Mouse (Mus musculus) liver, postnatal 0 days (tissue): Measurements from ENCODE around the gene Gm10961. TPM values are rescaled to one million over a fixed set of nuclear protein-coding genes. Genes with fewer than 3 reads are reported as not detected.

Source experiments
- ATAC-seq: fragments of 200-750 bp; cut with Nextera tagmentation; 2 replicates; pipeline ENCODE4 v1.8.0; 2017; ENCODE audit warnings: mild to moderate bottlenecking, moderate library complexity
- DNase-seq: peaks from one replicate; pipeline ENCODE4 v3.0.0-alpha.2; 2016
- H3K27ac ChIP-seq: fragments of 300-500 bp; sonication (generic); 2 replicates; pipeline ENCODE4 v1.5.1; 2014; ENCODE audit warnings: antibody characterized with exemption, moderate library complexity, mild to moderate bottlenecking, low read depth
- H3K27me3 ChIP-seq: fragments of 300-500 bp; sonication (generic); 2 replicates; pipeline ENCODE4 v1.6.1; 2014; ENCODE audit warnings: low read length, control low read depth, mixed read lengths; ENCODE audit not compliant: insufficient read depth
- H3K36me3 ChIP-seq: fragments of 300-500 bp; sonication (generic); replicated peaks from 2 replicates; pipeline ENCODE4 v1.6.1; 2014; ENCODE audit warnings: mild to moderate bottlenecking, control low read depth, low read length, moderate library complexity, mixed read lengths; ENCODE audit not compliant: insufficient read depth
- H3K4me1 ChIP-seq: fragments of 300-500 bp; sonication (generic); 2 replicates; pipeline ENCODE4 v1.6.1; 2014; ENCODE audit warnings: antibody characterized with exemption, mild to moderate bottlenecking, control low read depth; ENCODE audit not compliant: insufficient read depth
- H3K4me2 ChIP-seq: fragments of 300-500 bp; sonication (generic); 2 replicates; pipeline ENCODE4 v1.6.1; 2014; ENCODE audit warnings: low read depth, mild to moderate bottlenecking, low read length, moderate library complexity, mixed read lengths
- H3K4me3 ChIP-seq: fragments of 300-500 bp; sonication (generic); 2 replicates; pipeline ENCODE4 v1.5.1; 2014; ENCODE audit warnings: low read depth, low read length
- H3K9ac ChIP-seq: fragments of 300-500 bp; sonication (generic); replicated peaks from 2 replicates; pipeline ENCODE4 v1.6.1; 2014; ENCODE audit warnings: mild to moderate bottlenecking, moderate library complexity
- H3K9me3 ChIP-seq: fragments of 300-500 bp; sonication (generic); 2 replicates; pipeline ENCODE4 v1.6.1; 2016; ENCODE audit warnings: mild to moderate bottlenecking, control low read depth, low read length, mixed read lengths
- CTCF ChIP-seq: sonication (generic); IDR thresholded peaks from 2 replicates; pipeline ENCODE4 v1.5.1; 2016; ENCODE audit warnings: antibody characterized with exemption, low read depth
- EP300 ChIP-seq: IDR thresholded peaks from 2 replicates; pipeline ENCODE4 v1.6.1; 2016; ENCODE audit warnings: antibody characterized with exemption, low read depth, mild to moderate bottlenecking
- WGBS: fragments of 180-500 bp; shearing (Covaris S2); extraction: QIAGEN DNeasy Blood & Tissue Kit; methylation state at CpG from one replicate; pipeline ENCODE4 v1.1.7; 2014; ENCODE audit not compliant: insufficient replicate concordance; 5-methylcytosine and 5-hydroxymethylcytosine counted together
- polyA plus RNA-seq: library from polyadenylated mRNA; unstranded; fragments of >200 nt; fragmentation: Nextera tagmentation; extraction: Ambion mirVana; gene quantifications from 2 replicates; pipeline ENCODE4 v1.2.1, GENCODE M21; 2015

Gene Gm10961
- polyA plus RNA-seq = not detected in 2 replicates

DNA sequence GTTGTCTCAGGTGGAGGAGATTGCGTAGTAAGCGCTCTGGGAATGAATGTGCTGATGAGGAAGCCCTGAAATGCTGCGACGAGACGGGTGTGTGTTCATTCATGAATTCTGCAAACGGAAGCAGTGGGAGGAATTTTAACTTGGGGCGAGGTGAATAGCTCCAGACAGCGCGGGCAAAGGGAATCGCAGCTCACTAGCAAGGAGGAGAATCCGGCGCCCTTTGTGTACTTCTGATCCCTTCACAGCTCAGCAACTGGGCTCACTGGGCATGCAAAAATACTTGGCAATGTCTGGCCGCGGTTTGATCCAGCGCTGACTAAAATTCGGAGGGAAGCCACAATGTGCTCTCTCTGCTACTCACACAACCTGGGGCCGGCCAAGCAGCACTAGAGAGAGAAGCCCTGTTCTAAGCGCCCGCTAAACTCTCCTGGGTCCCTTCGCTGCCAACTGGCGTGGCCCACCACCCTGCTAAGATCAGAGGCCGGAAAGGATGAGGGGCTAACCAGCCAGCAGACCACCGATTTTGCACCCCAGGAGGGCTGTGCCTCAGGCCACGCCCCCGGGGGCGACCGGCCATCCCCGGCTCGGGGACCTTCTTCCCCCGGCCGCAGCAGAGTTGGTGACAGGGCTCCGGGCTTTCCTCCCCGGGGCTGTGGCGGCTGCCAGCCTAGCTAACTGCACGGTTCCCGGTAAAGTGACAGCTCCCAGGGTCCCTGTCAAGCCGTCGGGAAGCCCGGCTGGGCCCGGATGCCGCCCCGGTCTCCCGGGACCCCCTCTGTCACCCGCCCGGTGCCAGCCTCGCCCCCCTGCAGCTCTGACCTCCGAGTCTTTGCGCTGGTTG, at the start of gene Gm10961:
Gm10961 (plus strand) TSS at position 641 of the 841 bp plus-strand sequence.
- no peak for TF ChIP-seq EP300
- no peak for TF ChIP-seq CTCF
- WGBS = 2% methylated on average over 44 of the region's 48 CpGs
- peak; percentile 22 for DNase-seq

DNA sequence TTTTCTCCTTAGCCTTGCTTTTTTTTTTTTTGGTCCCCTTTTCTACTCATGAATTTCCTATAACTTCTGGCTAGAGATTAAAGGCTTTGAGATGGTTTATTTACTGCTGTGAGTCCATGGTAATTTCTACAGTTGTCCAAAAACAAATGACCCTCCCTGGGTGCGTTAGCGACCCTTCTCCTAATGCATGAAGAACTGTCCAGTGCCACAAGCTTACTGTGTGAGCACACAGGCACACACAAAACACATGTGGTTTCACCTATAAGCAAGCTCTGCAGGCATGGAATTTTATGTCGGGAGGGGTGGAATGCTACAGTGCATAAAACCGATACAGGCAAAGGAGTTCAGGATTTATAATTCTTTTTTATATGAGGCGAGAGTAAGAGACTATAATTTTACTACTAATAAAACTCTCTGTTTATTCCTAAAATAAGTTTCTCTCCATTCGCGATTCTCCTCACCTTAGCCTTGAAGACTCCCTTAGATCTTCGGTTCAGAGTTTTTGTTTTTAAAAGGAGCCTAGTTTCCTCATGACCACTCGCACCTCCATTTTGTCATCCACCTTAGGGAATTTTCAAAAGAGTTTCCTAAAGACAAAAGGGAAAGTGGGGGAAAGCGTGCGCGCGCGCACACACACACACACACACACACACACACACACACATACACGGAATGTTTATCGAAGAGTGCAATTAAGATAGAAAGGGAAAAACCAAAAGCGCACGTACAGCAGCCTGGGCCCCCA, 48.8 kb upstream of the Gm10961 start:
- ATAC-seq (no peak), DNase-seq (no peak)
- H3K9ac ChIP-seq = no peak overlapping the region
- 4% methylated on average over 18 of the region's 18 CpGs for WGBS
- H3K27me3 ChIP-seq = peaks cover 75% of the 10 kb centered on the region
- no peaks in the 10 kb centered on the region for H3K9me3 ChIP-seq
- H3K4me2 ChIP-seq = peak overlapping the region; percentile 60
- H3K4me1 ChIP-seq = peaks cover 2% of the 10 kb centered on the region; the same call in 1 of the 2 replicates
- H3K27ac ChIP-seq = no peak overlapping the region
- H3K36me3 ChIP-seq = no peaks in the 10 kb centered on the region
- no peak for TF ChIP-seq EP300
- no peak for TF ChIP-seq CTCF
- peak overlapping the region; percentile 33 for H3K4me3 ChIP-seq

More for the DNA sequence above, at the start of gene Gm10961:
- H3K4me3 ChIP-seq = peak within 1 kb of the TSS; percentile 99
- H3K9me3 ChIP-seq = no peaks in the 10 kb centered on the region
- H3K36me3 ChIP-seq = peaks cover 23% of the 10 kb centered on the region
- ATAC-seq = peak; percentile 71
- peak within 1 kb of the TSS; percentile 82 for H3K27ac ChIP-seq
- H3K27me3 ChIP-seq = no peaks in the 10 kb centered on the region
- H3K9ac ChIP-seq = peak within 1 kb of the TSS; percentile 100
- peak within 1 kb of the TSS; percentile 92 for H3K4me2 ChIP-seq
- peaks cover 14% of the 10 kb centered on the region for H3K4me1 ChIP-seq

DNA sequence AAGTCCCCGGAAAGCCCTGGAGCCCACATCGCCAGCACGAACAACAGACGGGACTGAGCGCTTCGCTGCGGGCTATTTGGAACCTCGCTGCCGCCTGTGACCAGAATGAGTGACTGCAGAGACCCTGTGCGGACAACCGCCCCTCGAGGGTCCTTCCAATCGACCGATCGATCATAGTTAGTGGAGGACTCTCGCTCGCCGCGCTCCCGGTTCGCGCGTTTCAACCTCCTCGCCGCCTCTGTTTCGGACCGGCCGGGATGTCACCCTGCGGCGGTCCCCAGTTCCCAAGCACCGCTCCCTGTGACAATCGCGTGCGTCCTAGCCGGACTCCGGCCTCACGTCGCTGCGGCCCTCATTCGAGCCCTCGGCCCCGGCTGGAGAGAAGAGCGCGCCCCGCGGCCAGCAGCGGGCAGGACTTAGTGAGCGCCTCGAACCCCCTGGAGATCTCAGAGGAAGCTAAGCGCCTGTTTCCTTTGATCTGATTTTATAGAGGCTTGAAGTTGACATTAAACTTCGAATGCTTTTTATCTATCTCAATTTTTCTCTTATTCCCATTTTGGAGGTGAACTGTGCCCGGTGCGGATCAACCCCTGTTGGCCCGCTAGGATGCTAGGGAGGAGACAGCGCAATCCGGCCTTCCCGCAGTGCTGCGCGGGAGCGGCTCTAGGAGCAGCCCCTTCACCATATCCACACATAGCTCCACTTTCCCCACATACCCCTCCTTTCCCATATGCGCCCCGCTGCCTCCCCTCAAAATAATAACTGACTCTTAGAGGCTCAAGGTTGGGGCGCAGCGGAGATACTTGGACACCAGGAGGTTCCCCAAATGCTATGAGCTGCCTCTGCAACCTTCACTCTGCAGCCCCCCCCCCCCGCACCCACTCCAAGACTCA, 48.0 kb upstream of the Gm10961 start:
- H3K4me2 ChIP-seq = peak overlapping the region; percentile 60
- peaks cover 2% of the 10 kb centered on the region; the same call in 1 of the 2 replicates for H3K4me1 ChIP-seq
- 3% methylated on average over 65 of the region's 65 CpGs for WGBS
- H3K27me3 ChIP-seq = peaks cover 79% of the 10 kb centered on the region
- H3K36me3 ChIP-seq = no peaks in the 10 kb centered on the region
- no peak overlapping the region for H3K9ac ChIP-seq
- DNase-seq (no peak), ATAC-seq (no peak)
- no peak for TF ChIP-seq CTCF
- TF ChIP-seq EP300 = no peak
- H3K4me3 ChIP-seq = peak overlapping the region; percentile 33
- no peak overlapping the region for H3K27ac ChIP-seq
- no peaks in the 10 kb centered on the region for H3K9me3 ChIP-seq

DNA sequence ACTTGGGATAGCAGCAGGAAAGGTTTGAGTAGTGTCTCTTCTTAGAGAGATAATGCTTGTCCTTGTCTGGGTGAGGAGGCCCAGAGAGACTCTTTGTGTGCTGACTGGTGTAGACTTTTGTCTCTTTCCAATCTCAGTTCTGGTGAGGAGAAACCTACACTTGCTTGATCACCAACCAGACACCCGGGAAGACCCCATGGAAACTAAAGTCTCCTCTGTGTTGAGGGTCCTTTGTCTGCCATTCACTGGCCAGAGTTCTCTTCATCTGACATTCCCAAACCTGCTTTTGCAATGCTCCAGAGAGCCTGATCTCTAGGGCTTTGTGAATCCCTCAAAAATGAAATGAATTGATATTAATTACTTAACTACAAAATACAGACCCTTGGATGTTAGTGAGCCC, 47.2 kb upstream of the Gm10961 start:
- Histone ChIP-seq H3K4me1 (peaks cover 2% of the 10 kb centered on the region; the same call in 1 of the 2 replicates), H3K27ac (no peak overlapping the region), H3K9me3 (no peaks in the 10 kb centered on the region), H3K4me2 (no peak overlapping the region), H3K4me3 (no peak overlapping the region), H3K27me3 (peaks cover 81% of the 10 kb centered on the region), H3K9ac (no peak overlapping the region), H3K36me3 (no peaks in the 10 kb centered on the region)
- DNase-seq = no peak
- no peak for ATAC-seq
- WGBS = 15% methylated on average over 1 of the region's 1 CpGs
- TF ChIP-seq CTCF (no peak), EP300 (no peak)

DNA sequence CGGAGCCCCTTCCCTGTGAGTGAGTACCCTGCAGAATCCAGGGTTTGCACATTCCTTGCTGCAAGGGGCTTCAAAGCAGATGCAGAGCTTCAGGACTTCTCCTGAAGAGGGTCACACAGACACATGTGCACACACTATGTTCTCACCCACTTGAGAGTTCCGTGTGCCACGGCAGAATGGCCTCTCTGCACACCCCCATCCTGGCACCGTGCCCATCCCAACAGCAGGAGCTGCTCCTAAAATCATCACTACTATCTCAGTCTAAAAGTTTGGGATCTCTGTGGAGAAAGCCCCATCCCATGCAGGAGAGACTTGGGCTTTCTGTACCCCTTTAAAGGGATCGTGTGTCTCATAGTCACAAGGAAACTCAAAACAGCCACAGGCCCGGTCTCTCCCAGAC, 44.6 kb upstream of the Gm10961 start:
- Histone ChIP-seq H3K9ac (no peak overlapping the region), H3K27ac (no peak overlapping the region), H3K9me3 (no peaks in the 10 kb centered on the region), H3K36me3 (no peaks in the 10 kb centered on the region), H3K4me3 (no peak overlapping the region), H3K4me2 (no peak overlapping the region), H3K27me3 (peaks cover 79% of the 10 kb centered on the region), H3K4me1 (peaks cover 2% of the 10 kb centered on the region; the same call in 1 of the 2 replicates)
- DNase-seq = no peak
- no peak for ATAC-seq
- 66% methylated on average over 6 of the region's 6 CpGs for WGBS
- TF ChIP-seq EP300 (no peak), CTCF (no peak)
